In genomic region chr4:150035280-150035679, GRCm38 (mm10) we compare ENCODE assay signal across 9 mouse cellular contexts. TPM values are rescaled to one million over a fixed set of nuclear protein-coding genes. Genes with fewer than 3 reads are reported as not detected.
DNase-seq lines count a peak whose midpoint lies in the region; TF ChIP-seq lines count a peak whose summit lies in the region.
"Had no signal": no experiment of that assay in that cellular context is flagged by ENCODE, and none has a peak within 500 bp of the region (broad histone marks: within the 10 kb centered on the region; RNA-seq: fewer than 3 reads in every experiment).

No protein-coding gene starts in this region.

- 13% methylated on average over 10 of the region's 10 CpGs for WGBS in heart, adult 2 months
- 5% methylated on average over 10 of the region's 10 CpGs for WGBS in large intestine, adult 2 months
- 12% methylated on average over 10 of the region's 10 CpGs for whole genome bisulfite sequencing in lung, adult 2 months

- peak; percentile 81 for DNase-seq in 416B (ENCODE audit: low read depth)
- DNase-seq in NIH3T3 (ENCODE audit: low read depth): peak; percentile 91
- DNase-seq in cerebellum, postnatal 36 days: peak; percentile 91 to 96
- peak; percentile 81 to 90 for DNase-seq in heart, adult 2 months
- DNase-seq in large intestine, adult 2 months (ENCODE audit: low read depth, low spot score): peak; percentile 74
- DNase-seq in lung, adult 2 months: peak; percentile 86
- peak; percentile 86 for DNase-seq in right cerebral cortex, adult 18-20 months
- DNase-seq in urinary bladder, adult 18-20 months (ENCODE audit: low spot score in 2 of 2): peak; percentile 79 to 85

- peaks cover 1% of the 10 kb centered on the region for H3K4me1 ChIP-seq in heart, adult 2 months (ENCODE audit: control insufficient read depth, insufficient read depth, low read length)
- peaks cover 6% of the 10 kb centered on the region for H3K4me1 ChIP-seq in lung, adult 2 months (ENCODE audit: control insufficient read depth, insufficient read depth, low read length)

- intact Hi-C loops in heart, adult 2 months (cut with DNase I): loop anchor here (1.0 to 5.0 kb wide), 3 partner anchors 38 to 228 kb away; no protein-coding TSS in a partner anchor

- TF ChIP-seq POLR2A in heart, adult 2 months (IDR thresholded peaks at IDR 0.05; ENCODE audit: insufficient read depth, low read depth, low read length): no peak
- TF ChIP-seq POLR2A in lung, adult 2 months (IDR thresholded peaks at IDR 0.05; ENCODE audit: borderline replicate concordance, extremely low read depth, low read depth, low read length): no peak

- no peak overlapping the region for H3K27ac ChIP-seq in heart, adult 2 months
- H3K27ac ChIP-seq: heart, embryonic 13.5 days had no signal

- no peaks in the 10 kb centered on the region for H3K36me3 ChIP-seq in heart, adult 2 months (ENCODE audit: control insufficient read depth, insufficient read depth, low read length)
- H3K36me3 ChIP-seq: heart, embryonic 13.5 days had no signal

- H3K27me3 ChIP-seq in heart, adult 2 months (ENCODE audit: control insufficient read depth, insufficient read depth, low read length): peaks cover 4% of the 10 kb centered on the region

- H3K4me3 ChIP-seq in heart, adult 2 months: no peak overlapping the region
- H3K4me3 ChIP-seq in lung, adult 2 months (replicated peaks; ENCODE audit: extremely low read depth, low read depth, low read length): no peak overlapping the region
- H3K4me3 ChIP-seq: heart, embryonic 13.5 days had no signal

- no peaks in the 10 kb centered on the region for H3K79me2 ChIP-seq in heart, adult 2 months (replicated peaks; ENCODE audit: control insufficient read depth, insufficient read depth, low read length)

- peak; percentile 97 for TF ChIP-seq CTCF in heart, adult 2 months (IDR thresholded peaks at IDR 0.05)
- peak; percentile 91 for TF ChIP-seq CTCF in lung, adult 2 months (IDR thresholded peaks at IDR 0.05; ENCODE audit: insufficient read depth, low read length)

- H3K9ac ChIP-seq in heart, adult 2 months (ENCODE audit: low read depth, low read length): no peak overlapping the region
- H3K9ac ChIP-seq: heart, embryonic 13.5 days had no signal

- TF ChIP-seq EP300 in heart, adult 2 months (IDR thresholded peaks at IDR 0.05; ENCODE audit: insufficient read depth, low read depth, low read length): peak; percentile 90

RNA-seq across cellular contexts. Expression of gene H6pd, which starts 26.5 kb away (rescaled TPM):
- total RNA-seq in heart, adult 2 months (2021): 10 to 100 TPM; 39.0 to 44.2 TPM
- polyA plus RNA-seq in heart, adult 2 months (2012; rRNA removed): 27.4 and 29.5 TPM in 2 replicates
- 13.3 and 22.7 TPM in 2 replicates for polyA plus RNA-seq in large intestine, adult 2 months (2012; rRNA removed)
- polyA plus RNA-seq in lung, adult 2 months (2012; rRNA removed): 148 and 171 TPM in 2 replicates

RNA-seq across cellular contexts. Expression of gene Gpr157, which starts 51.9 kb away (rescaled TPM):
- total RNA-seq in heart, adult 2 months (2021): 10 to 100 TPM; 34.2 to 42.4 TPM
- 21.8 and 29.2 TPM in 2 replicates for polyA plus RNA-seq in heart, adult 2 months (2012; rRNA removed)
- 0.86 and 1.6 TPM in 2 replicates for polyA plus RNA-seq in large intestine, adult 2 months (2012; rRNA removed)
- 3.8 and 5.0 TPM in 2 replicates for polyA plus RNA-seq in lung, adult 2 months (2012; rRNA removed)
